Mouse (Mus musculus) heart, adult 18-20 months (tissue): ENCODE measurements around the gene Slco3a1. TPM values are rescaled to one million over a fixed set of nuclear protein-coding genes. Genes with fewer than 3 reads are reported as not detected.

ENCODE experiments used
- DNase-seq, 2 experiments: peaks; one replicate each; pipeline ENCODE4 v3.0.0; 2021 to 2022; ENCODE audit warnings: mixed read lengths in 1 of 2
- long read RNA-seq, 2 experiments: library from polyadenylated mRNA; stranded (forward); transcript quantifications; one replicate each; pipeline ENCODE4 v2.0.0; 2021
- total RNA-seq, 2 experiments: library from RNA; stranded (reverse); gene quantifications; 2 replicates each; pipeline ENCODE4 v1.2.3; 2021

The Slco3a1 gene
- 100 to 1,000 TPM; 106 to 115 TPM for total RNA-seq
- long read RNA-seq, experiment 1, full-length matches to known transcripts, result 105 of 169 reads
- long read RNA-seq, experiment 1, partial matches to known transcripts, result 9 of 169 reads
- long read RNA-seq, experiment 1, other reads (novel, unspliced or antisense), result 55 of 169 reads
- long read RNA-seq, experiment 2, full-length matches to known transcripts, result 47 of 74 reads
- long read RNA-seq, experiment 2, partial matches to known transcripts, result 10 of 74 reads
- long read RNA-seq, experiment 2, other reads (novel, unspliced or antisense), result 17 of 74 reads

DNA sequence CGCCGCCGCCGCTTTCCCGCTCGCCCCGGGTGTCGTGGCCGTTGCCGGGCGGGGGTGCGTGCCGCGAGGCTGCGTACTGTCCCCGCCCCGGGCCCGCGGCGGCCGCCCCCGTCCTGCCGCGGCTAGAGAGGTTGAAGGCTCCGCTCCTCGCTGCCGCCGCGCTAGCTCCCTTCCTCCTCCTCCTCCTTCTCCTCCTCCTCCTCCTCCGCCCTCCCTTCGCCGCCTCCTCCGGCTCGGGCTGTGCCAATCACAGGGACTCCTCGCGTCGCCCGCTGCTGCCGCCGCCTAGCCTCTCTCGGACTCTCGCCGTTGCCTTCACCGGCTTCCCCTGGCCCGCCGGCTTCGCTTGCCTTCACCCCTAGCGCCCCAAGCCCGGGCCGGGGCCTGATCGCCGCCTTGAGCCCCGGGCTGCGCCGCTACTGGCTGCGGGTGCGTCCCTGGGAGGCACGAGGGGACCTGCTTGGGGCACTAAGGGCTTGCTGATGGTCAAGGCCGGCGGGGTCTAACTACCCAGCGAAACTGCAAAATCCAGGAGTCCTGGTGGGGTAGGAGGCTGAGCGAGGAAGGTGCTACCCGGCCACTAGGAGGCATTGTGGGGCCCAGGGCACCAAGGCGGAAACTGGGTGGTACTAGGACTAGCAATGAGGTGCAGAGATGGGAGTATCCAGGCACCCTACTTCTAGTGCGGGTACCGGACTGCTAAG, at the start of gene Slco3a1:
Gene Slco3a1 (minus strand): TSS at position 173 of the 704 bp plus-strand sequence.
- DNase-seq, result peak; percentile 88 to 92

DNA sequence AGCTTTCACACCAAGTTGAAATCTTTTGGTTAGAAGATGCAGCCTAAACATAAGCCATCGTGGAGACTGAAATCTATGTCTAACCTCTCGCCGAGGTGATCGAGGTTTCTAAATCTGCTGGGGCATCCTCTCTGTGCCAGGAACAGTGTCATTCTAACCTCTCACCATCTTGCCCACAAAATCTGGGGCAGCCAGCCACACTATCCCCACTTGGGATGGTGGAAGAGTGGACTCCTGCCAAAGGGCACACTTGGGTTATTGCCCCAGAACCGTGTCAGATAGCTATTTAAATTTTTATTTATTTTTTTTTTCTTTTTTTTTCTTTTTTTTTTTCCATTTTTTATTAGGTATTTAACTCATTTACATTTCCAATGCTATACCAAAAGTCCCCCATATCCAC, 46.4 kb upstream of the Slco3a1 start:
- DNase-seq, result peak; percentile 7 to 14

DNA sequence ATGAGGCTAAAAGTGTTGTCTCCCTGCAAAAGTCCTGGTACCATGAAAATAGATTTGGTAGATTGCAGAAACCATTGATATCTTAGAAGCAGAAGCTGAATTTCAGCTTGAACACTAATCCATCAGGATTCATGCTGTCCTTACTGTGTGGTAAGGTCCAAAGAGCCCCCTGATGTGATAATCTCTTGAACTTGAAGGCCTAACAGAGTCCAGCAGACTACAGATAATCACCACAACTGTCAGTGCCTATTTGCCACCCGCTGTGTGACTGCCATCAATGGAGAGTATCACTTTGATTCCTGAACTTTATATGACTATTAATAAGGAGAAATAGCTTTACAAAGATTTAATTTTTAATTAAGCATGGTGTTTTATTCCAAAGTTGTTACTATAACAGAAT, 24.8 kb upstream of the Slco3a1 start:
- DNase-seq, result no peak

DNA sequence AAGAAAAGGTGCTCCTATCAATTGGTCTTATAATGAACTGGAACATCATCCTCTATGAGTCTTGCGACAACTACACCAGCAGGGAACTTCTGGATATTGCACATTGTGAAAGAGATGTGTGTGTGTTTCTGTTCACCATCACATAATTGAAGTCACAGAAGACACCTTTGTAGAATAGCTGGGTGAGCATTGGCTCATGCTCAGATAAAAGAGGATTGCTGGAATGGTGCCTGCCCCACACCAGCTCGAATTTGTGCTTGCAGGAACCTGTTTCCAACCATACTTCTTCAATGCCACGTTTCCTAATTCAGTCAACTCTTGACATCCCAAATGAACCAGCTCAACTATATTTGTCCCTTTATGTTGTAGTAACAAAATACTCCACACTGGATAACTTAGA, 21.1 kb upstream of the Slco3a1 start:
- DNase-seq, result no peak

DNA sequence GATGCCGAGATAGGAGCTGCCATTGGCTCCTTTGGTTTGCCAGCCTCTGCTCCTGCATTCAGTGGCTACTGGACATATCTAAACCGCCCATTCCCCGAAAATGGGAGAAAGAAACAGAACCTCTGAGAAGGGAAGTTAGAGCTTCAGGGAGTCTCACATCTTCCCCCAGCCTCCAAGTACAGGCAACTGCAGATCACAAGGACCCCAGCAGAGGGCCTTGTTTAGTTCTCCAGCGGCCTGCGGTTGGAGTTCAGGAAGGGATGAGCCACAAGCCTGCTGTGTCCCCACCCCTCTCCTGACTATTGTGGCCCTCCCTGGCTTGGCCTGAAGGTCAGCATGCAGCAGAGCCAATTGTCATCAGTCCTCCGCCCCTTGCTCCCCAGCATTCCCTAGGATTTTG, 836 bp upstream of the Slco3a1 start:
- DNase-seq, result peak; percentile 76 to 80

DNA sequence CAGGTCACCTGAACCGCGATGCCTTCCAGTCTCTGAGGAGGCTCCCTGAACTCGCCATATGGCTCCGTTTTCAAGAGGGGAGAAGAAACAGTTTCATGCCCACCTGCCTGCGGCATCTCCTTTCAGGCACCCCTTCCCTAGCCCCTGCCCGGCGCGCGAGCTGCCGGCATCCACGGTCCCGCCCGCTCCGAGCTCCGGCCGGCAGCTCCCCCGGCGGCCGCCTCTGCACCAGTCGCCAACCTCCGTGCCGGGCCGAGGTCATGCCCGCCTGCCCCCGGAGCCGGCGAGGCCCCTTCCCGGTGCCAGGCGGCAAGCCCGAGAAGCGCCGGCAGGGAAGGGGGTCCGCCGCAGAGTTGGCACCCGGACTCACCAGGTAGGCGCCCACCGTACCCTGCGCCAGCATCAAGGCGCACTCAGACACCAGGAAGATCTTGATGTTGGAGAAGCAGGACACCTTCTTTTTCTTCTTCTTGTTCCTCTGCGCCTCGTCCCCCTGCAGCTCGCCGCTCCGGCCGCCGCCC, 479 bp downstream of the Slco3a1 start:
- DNase-seq, result peak in 1 of 2 experiments; percentile 61

DNA sequence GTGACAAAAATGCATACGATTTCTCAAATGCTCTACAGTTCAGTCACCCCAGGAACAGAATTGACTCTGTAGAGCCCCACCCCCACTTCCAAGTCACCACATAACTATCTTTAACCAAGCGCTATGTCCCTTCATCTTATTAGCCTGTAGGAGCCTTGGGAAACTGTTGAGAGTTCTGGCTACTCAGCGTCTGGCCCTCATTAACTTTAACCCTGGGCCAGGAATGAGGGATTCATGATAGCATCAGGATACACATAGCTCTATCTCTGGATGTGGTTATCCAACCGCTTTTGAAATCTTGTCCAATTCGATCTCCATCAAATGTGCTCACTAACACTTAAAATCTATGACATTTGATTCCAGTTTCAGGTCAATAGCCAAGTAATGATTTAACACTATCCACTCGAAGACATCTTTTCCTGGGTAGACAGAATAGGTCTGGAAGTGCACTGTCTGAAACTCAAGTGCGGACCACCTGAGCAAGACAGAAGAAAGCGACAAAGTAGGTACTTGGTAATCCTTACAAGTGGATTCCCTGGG, 1.4 kb downstream of the Slco3a1 start:
- DNase-seq, result peak in 1 of 2 experiments; percentile 30

DNA sequence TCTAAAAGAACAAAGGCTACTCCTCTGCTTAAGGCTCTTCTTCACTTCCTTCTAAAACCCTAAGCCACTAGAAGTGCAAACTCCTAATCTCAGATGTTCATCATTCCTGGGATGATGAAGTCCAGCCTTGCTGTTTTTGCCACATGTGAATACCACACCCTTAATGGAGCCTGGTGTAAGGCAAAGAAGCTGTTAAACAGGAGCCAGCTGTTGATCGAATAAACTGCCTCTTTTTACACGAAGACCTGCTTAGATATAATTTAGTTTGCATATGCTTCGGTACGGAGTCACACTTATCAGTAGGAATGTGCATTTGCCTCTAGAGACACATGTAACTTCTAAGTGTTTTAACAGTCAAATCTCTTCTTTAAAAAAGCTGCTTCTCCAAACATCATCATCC, 2.0 kb downstream of the Slco3a1 start:
- no peak for DNase-seq

DNA sequence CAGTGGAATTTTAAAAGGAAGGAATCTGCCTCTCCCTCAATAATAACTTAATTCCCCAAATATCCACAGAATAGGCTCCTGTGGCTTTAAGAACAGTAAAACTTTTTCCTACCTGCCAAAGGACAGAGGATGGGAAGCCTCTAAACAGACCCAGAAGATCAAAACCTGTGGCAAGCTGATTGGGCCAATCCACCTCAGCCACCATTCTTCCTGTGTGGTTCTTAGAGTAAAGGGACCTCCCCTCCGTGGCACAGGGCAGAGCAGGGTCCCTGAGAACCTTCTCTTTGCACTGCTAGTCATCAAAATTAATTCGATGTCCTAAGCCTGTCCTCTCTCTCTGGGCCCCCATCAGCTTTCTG, 2.6 kb downstream of the Slco3a1 start:
- DNase-seq, result no peak

DNA sequence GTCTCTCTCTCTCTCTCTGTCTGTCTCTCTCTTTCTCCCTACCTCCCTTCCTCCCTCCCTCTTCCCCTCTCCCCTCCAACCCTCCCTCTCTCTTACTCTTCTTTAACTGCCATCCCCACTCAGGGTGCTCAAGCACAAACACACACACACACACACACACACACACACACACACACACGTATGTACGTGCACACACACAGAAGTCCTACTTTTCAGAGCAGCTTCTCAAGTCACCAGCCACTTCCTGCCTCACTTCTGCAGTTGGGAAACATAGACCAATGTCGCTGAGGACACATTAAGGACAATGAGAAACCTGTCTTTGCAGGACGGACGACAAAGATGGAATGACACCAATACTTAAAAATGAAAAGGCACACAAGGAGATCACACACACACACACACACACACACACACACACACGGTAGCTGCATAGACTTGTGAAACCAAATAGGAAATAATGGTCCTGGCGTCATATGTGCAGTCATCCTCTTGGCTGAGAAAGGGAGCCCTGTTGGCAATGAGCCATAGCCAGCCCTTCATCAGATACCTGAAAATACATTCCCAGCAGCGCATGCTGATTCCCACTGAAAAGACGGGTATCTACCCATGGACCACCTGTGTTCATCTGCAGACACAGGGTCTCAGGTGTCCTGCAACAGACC, 3.1 kb downstream of the Slco3a1 start:
- DNase-seq, result peak in 1 of 2 experiments; percentile 22

DNA sequence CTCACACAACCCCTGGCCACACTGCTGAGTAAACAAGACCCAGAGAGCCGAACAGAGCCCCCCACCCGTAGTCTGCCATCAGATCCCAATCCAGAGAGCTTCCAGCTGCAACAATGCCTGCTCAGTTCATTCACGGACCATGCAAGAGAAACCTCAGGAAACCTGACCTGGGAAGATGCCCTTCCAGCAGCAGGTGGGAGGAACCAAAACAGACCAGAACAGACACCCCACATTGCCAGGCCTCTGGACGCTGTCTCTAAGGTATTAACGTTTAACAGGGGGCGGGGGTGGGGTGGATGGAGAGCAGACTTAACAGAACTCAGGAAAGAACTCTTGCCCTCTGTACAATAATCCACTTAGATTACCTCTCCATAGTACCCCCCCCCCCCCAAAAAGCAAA, 4.9 kb downstream of the Slco3a1 start:
- DNase-seq, result no peak

DNA sequence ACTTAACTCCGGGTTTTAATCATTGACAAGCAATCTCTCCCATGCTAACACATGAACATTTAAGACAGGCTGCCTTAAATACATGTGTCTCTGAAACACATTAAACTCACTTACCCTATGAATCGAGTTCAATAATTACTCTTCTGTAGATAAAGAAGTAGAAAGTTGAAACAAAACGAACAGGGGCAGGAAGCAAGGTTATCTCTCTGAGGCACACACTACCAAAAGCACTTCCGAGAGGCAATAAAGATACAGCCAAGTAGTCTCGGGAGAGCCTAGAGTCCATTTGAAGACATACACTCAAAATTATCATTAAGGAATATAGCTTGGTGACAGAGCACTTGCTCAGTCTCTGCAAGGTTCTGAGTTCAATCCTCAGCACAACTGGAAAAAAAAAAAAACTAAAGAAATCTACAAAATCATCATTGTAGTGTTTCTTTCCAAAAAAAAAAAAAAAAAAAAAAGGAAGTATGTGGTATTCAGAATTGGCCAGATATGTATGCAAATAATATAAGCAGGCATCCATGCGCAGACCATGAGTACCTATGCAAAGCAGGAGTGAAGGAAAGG, 5.5 kb downstream of the Slco3a1 start:
- no peak for DNase-seq

DNA sequence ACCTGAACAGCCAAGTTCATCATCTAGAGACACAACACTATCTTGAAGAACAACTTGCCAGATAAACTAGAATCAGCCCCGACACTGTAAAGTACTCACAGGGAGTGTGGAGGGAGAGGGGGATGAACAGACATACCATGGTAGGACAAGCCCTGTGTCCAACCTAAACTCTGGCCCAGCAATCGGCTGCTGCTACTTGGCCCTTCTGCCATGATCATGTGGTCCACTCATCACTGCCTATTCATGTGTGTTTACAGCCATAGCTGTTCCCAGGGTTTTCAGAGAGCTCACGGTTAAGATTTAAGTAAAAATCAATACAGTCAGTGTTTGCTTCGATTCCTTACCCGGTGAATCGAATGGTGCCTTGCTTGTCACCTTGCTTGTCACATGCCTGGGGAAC, 7.9 kb downstream of the Slco3a1 start:
- no peak for DNase-seq

DNA sequence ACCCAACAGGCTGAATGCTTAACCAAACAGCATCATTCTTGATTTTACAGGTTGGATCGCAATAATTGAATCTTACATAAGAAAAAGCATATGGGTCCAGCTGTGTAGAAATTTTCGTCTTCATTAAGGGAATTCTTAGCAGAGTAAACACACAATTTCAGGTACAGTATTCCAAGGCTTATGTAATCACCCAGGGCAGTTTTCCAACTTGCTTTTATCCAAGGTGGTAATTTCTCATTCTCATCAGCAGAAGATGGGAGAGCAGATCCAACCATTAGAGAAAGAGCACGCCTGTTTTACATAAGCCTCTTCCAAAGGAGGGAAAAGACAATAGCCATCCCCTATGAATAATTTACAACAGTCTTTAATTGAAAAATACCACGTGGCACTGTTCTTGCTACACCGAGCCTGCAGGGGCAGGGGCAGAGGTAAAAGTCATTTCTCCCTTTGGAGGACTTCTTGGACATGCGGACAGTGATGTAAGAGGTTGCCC, 9.0 kb downstream of the Slco3a1 start:
- DNase-seq, result no peak

DNA sequence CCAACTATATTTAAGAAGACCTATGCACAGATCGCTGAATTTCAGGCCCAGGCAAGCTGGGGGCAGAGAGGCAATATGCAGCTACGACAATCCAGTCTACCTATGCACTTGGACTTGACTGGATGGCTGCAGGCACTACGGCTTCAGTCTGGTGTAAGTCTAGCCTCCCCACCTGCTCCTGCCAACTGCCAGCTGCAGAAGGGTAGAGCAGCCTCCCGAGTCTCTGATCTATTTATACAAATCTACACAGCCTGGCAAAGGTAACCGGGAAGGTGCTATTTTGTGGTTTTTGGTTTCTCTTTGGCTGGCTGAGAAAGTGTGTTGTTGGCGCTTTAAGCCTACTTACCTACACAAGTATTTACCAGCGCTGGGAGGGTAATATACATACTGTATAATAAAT, 10.3 kb downstream of the Slco3a1 start:
- DNase-seq, result no peak

DNA sequence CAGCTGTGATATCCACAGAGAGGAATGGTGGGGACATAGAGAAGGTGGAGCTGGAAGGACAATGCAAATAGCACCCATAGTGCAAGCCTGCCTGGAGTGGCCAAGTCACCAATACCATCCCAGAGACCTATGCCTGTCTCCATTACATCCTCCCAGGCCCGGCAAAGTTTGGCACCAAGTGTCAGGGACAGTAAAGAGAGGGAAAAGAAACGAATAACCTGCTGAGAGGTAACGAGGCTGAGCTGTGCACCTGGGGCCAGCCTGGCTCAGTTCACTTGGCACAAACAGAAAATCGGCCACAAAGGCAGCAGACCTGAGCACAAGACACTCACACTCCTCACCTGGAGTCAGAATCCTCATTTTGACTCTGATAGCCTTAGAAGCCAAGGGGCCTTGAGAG, 12.6 kb downstream of the Slco3a1 start:
- no peak for DNase-seq

DNA sequence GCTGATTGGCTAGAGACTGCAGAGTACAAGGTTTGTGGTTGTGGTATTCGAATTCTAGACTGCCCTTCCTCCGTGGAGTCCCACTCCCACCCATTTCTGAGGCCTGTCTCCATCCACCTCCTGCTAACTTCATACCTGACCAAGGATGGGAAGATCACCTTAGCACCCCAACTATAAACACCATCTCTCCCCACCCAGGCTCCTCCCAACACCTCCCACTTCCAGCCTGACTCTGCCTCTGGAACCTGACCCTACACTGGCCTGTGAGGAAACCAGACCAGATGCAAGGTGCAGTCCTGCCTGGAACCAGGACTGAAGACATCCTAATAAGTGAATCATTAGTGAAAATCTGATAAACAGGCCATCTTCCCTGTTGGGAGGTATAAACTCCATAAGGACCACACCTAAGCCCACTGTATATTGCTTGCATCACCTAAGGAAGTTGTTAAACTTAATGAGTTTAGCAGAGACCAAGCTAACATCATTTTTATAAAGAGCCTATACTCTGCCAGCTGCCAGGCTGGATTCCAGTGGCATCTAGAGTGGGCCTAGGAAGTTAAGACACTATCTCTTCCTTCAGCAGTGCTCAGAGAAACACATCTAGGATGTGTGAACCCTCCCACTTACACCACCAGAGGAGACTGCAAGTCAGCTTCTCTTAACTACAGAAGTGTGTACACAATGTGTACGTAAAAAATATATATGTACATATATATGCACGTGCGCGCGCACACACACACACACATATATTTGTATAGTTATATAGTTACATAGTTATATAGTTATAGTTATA, 13.5 kb downstream of the Slco3a1 start:
- DNase-seq, result no peak

DNA sequence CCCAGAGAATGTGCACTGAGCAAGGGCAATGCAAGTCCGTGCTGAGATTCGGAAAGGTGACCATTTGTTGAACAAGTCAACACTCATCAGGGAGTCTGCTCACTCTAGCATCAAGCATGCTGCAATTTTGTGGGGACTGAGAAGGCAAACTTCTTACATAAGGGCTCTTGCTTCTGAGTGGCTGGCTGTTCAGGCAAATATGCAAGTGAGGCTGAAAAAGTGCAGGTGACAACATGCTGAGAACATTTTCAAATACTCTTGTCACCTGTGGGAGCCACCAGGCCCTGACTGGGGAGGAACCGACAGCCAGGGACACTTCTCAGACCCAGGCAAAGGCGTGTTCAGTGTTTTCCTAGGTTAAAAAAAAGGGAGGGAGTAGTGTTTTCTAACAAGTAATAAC, 18.4 kb downstream of the Slco3a1 start:
- no peak for DNase-seq

DNA sequence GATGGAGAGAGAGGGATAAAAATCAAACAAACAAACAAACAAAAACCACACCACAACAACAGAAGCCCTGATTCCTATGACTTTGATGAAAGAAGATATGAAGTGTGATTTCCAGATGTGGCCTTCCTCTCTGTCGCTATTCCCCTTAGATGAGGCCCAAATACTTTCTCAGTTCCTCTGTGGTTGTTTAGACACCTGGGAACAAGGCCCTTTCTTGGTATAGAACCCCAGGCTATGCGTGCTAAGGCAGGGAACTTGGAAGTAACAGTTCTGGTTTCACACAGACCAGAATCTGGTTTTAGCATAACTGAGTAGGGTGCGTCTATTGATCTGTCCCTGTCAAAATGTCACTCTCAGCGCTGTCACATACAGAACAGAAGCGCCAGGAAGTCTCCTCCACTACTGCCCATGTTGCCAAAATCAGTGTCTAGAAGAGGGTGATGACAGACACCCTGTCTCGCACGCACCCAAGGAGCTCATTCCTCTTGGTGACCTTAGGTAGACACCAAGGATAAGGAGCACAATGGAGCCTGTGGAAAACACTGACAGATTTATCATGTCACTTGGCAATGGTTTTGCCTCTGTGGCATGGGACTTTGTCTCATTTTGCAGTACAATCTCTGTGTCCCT, 23.0 kb downstream of the Slco3a1 start:
- DNase-seq, result peak; percentile 44 to 54

DNA sequence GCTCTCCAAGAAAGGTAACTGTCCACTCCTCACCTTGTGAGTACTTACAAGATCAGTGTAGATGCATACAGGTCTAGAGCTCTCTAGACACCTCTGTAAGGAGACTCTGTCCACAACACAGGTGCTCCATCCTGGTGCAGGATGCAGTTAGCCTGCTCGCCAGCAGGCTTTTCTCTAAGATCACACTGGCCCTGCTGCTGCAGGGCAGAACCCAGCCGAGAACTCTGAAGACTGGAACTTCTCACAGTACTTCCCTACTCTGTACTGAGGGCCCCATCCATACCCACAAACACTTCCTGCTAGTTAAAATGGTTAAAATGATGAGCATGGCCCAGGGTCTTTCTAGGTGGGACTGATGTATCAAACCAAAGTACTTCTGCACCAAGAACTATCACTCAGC, 24.7 kb downstream of the Slco3a1 start:
- no peak for DNase-seq

DNA sequence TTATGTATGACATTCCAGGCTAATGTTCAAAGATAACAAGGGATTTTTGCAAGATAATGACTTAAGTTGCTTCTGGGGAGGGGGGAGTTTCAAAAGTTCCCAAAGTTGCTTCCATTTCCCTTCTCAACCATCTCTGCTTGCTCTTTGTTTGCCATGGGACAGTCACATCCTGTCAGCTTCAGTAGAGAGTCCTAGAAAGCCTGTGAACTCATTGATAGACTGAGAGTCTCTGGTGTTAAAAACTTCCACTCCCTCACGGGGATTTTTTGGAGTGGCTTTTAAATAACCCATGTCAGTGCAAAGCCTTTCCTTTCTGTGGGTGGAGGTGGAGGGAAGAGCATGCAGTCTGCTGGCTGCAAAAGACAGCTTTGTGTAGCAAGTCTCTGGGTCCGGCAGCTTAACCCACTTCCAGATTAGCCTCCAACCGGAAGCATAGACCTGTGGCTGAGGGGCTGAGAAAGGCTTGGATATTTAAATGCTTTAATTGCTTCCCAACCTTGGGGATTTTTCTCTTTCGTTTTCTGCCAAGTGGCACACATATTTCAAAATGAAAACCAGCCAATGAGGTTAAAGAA, 25.3 kb downstream of the Slco3a1 start:
- DNase-seq, result no peak
